ENCODE assay signal across 9 mouse cellular contexts in genomic region chr6:117918043-117918442, GRCm38 (mm10). TPM values are rescaled to one million over a fixed set of nuclear protein-coding genes. Genes with fewer than 3 reads are reported as not detected.
A peak's percentile ranks its signal among the peaks of the same experiment; 100 is the strongest.
DNase-seq lines count a peak whose midpoint lies in the region; ATAC-seq lines count a peak whose summit lies in the region.
"Had no signal": no experiment of that assay in that cellular context is flagged by ENCODE, and none has a peak within 500 bp of the region (broad histone marks: within the 10 kb centered on the region; RNA-seq: fewer than 3 reads in every experiment).

No protein-coding gene starts in this region.

- peak; percentile 49 for DNase-seq in 3T3-L1 (ENCODE audit: low read depth, low spot score)
- no peak for DNase-seq in forebrain, embryonic 11.5 days (ENCODE audit: low spot score)
- no peak for DNase-seq in spleen, postnatal 14 days (ENCODE audit: low spot score in 2 of 2)
- no peak for DNase-seq in adrenal gland, postnatal 25 days

- no peaks in the 10 kb centered on the region for H3K27me3 ChIP-seq in erythroblast, embryonic 14.5 days (ENCODE audit: control insufficient read depth)
- H3K27me3 ChIP-seq in forebrain, embryonic 11.5 days (ENCODE audit: control insufficient read depth, insufficient read depth, low read length), result no peaks in the 10 kb centered on the region
- H3K27me3 ChIP-seq in limb, embryonic 15.5 days, result no peaks in the 10 kb centered on the region

- H3K4me2 ChIP-seq in forebrain, embryonic 11.5 days (ENCODE audit: low read depth, low read length, severe bottlenecking), result peak overlapping the region; percentile 74
- H3K4me2 ChIP-seq in limb, embryonic 15.5 days, result peak overlapping the region; percentile 67

- no peaks in the 10 kb centered on the region for H3K9me3 ChIP-seq in erythroblast, embryonic 14.5 days (ENCODE audit: control insufficient read depth, low read length)
- H3K9me3 ChIP-seq in forebrain, embryonic 11.5 days (ENCODE audit: control insufficient read depth, low read length), result no peaks in the 10 kb centered on the region
- no peaks in the 10 kb centered on the region for H3K9me3 ChIP-seq in limb, embryonic 15.5 days

- H3K27ac ChIP-seq in forebrain, embryonic 11.5 days (ENCODE audit: low read depth, low read length), result peak overlapping the region; percentile 84
- peak overlapping the region; percentile 97 for H3K27ac ChIP-seq in limb, embryonic 15.5 days

- peak overlapping the region; percentile 73 for H3K9ac ChIP-seq in forebrain, embryonic 11.5 days (ENCODE audit: low read length)
- H3K9ac ChIP-seq in limb, embryonic 15.5 days, result peak overlapping the region; percentile 67

- peaks cover 71% of the 10 kb centered on the region for H3K36me3 ChIP-seq in erythroblast, embryonic 14.5 days (ENCODE audit: control insufficient read depth)
- H3K36me3 ChIP-seq in forebrain, embryonic 11.5 days (ENCODE audit: control insufficient read depth, insufficient read depth, low read length), result no peaks in the 10 kb centered on the region
- peaks cover 4% of the 10 kb centered on the region; the same call in 1 of the 2 replicates for H3K36me3 ChIP-seq in limb, embryonic 15.5 days

- peaks cover 70% of the 10 kb centered on the region for H3K4me1 ChIP-seq in erythroblast, embryonic 14.5 days (ENCODE audit: control insufficient read depth)
- H3K4me1 ChIP-seq in forebrain, embryonic 11.5 days (replicated peaks; ENCODE audit: control insufficient read depth, insufficient read depth, low read length), result peaks cover 5% of the 10 kb centered on the region; the same call in 1 of the 2 replicates
- peaks cover 28% of the 10 kb centered on the region for H3K4me1 ChIP-seq in limb, embryonic 15.5 days

- H3K4me3 ChIP-seq in erythroblast, embryonic 14.5 days (replicated peaks), result peak overlapping the region; percentile 93
- peak overlapping the region; percentile 55 for H3K4me3 ChIP-seq in forebrain, embryonic 11.5 days (ENCODE audit: low read depth, low read length)
- H3K4me3 ChIP-seq in limb, embryonic 15.5 days, result peak overlapping the region; percentile 66

- no peak for ATAC-seq in erythroblast, adult 5-6 weeks (replicated peaks; ENCODE audit: low FRiP score, poor library complexity, severe bottlenecking)
- no peak; the same call in 1 of the 2 replicates for ATAC-seq in forebrain, embryonic 11.5 days (replicated peaks; ENCODE audit: low FRiP score)
- no peak for ATAC-seq in limb, embryonic 15.5 days (ENCODE audit: insufficient number of reproducible peaks, low FRiP score, low TSS enrichment, low read depth)
- ATAC-seq in monocyte, adult 5-6 weeks (replicated peaks; ENCODE audit: insufficient number of reproducible peaks, low FRiP score, low TSS enrichment, poor library complexity, severe bottlenecking), result no peak

- 31% methylated on average over 5 of the region's 5 CpGs for WGBS in forebrain, embryonic 11.5 days
- 12% methylated on average over 5 of the region's 5 CpGs for WGBS in limb, embryonic 15.5 days

RNA-seq across cellular contexts. Expression of gene Hnrnpf, which starts 17.9 kb away (rescaled TPM):
- 13.1 and 14.1 TPM in 2 replicates for polyA plus RNA-seq in erythroblast, embryonic 14.5 days (2012)
- 169 and 187 TPM in 2 replicates for total RNA-seq in erythroblast, adult 5-6 weeks (2015; ENCODE audit: low replicate concordance)
- total RNA-seq in erythroblast, adult 5-6 weeks (2017; ENCODE audit: low replicate concordance), result 279 and 303 TPM in 2 replicates
- 782 and 811 TPM in 2 replicates for polyA plus RNA-seq in forebrain, embryonic 11.5 days (2014; fragmentation: Nextera tagmentation; extraction: Ambion mirVana)
- 627 and 632 TPM in 2 replicates for polyA plus RNA-seq in limb, embryonic 15.5 days (2015; fragmentation: Nextera tagmentation; extraction: Ambion mirVana)
- 1,228 to 1,583 TPM (median 1,384 TPM) in 3 replicates for total RNA-seq in monocyte, adult 5-6 weeks (2017)
- 333 and 372 TPM in 2 replicates for total RNA-seq in adrenal gland, postnatal 25 days (2021)

RNA-seq across cellular contexts. Expression of gene Fxyd4, which starts 19.4 kb away (rescaled TPM):
- polyA plus RNA-seq in erythroblast, embryonic 14.5 days (2012), result not detected in 2 replicates
- total RNA-seq in erythroblast, adult 5-6 weeks (2015; ENCODE audit: low replicate concordance), result not detected in 2 replicates
- not detected in 2 replicates for total RNA-seq in erythroblast, adult 5-6 weeks (2017; ENCODE audit: low replicate concordance)
- polyA plus RNA-seq in forebrain, embryonic 11.5 days (2014; fragmentation: Nextera tagmentation; extraction: Ambion mirVana), result 2.8 and 3.9 TPM in 2 replicates
- 3.4 and 4.3 TPM in 2 replicates for polyA plus RNA-seq in limb, embryonic 15.5 days (2015; fragmentation: Nextera tagmentation; extraction: Ambion mirVana)
- total RNA-seq in monocyte, adult 5-6 weeks (2017), result not detected in 3 replicates
- total RNA-seq in adrenal gland, postnatal 25 days (2021), result not detected in 2 replicates
- total RNA-seq: heart, adult 18-20 months had no signal

RNA-seq across cellular contexts. Expression of gene Zfp239, which starts 56.1 kb away (rescaled TPM):
- polyA plus RNA-seq in erythroblast, embryonic 14.5 days (2012), result 0.03 and 0.04 TPM in 2 replicates
- not detected in 2 replicates for total RNA-seq in erythroblast, adult 5-6 weeks (2015; ENCODE audit: low replicate concordance)
- total RNA-seq in erythroblast, adult 5-6 weeks (2017; ENCODE audit: low replicate concordance), result 0.77 and 0.98 TPM in 2 replicates
- polyA plus RNA-seq in forebrain, embryonic 11.5 days (2014; fragmentation: Nextera tagmentation; extraction: Ambion mirVana), result 14.4 and 16.9 TPM in 2 replicates
- 9.7 and 11.0 TPM in 2 replicates for polyA plus RNA-seq in limb, embryonic 15.5 days (2015; fragmentation: Nextera tagmentation; extraction: Ambion mirVana)
- total RNA-seq in monocyte, adult 5-6 weeks (2017), result 0.19 to 1.1 TPM in 2 of 3 replicates, not detected in the other
- total RNA-seq in adrenal gland, postnatal 25 days (2021), result 3.0 and 4.3 TPM in 2 replicates
